In genomic region chr15:6132216-6132615, GRCm38 (mm10) we compare ENCODE assay signal across 12 mouse cellular contexts.
"Had no signal": no experiment of that assay in that cellular context is flagged by ENCODE, and none has a peak within 500 bp of the region (broad histone marks: within the 10 kb centered on the region; RNA-seq: fewer than 3 reads in every experiment).

No protein-coding gene starts in this region.

- DNase-seq: kidney, adult 8-10 months; kidney, postnatal 10 days; kidney, postnatal 36 days; layer of hippocampus, postnatal 36 days; liver; lung, adult 2 months; lung, postnatal 14 days; lung, postnatal 4 days; midbrain, embryonic 14.5 days; thymus, adult 2 months; thymus, postnatal 14 days; thymus, postnatal 4 days had no signal
